Mouse (Mus musculus): ENCODE results near the gene Cab39. TPM values are rescaled to one million over a fixed set of nuclear protein-coding genes. Genes with fewer than 3 reads are reported as not detected.

Cab39 gene
- total and polyA plus RNA-seq, 3 experiments, result 90.2 to 239 (median 111) TPM

GRCm38 (mm10) chr1:85895391-85895837, 102.2 kb downstream of the Cab39 start (continued):
- TF ChIP-seq ZNF384 (IDR thresholded peaks at IDR 0.05; ENCODE audit: low read depth, low read length) (no peak), ELF1 (IDR thresholded peaks at IDR 0.05; ENCODE audit: low read depth, low read length) (peak; percentile 67), TBP (conservative IDR thresholded peaks at IDR 0.05; ENCODE audit: low read depth, low read length) (peak; percentile 45; the same call in 1 of the 2 replicates)

- dilution Hi-C loops (cut with MboI; ENCODE audit: extremely low pct_ligation_motif_present, extremely low pct_unique_long_range_greater_than_20kb, low sequenced_read_pairs) (no loop called here), in situ Hi-C loops (cut with MboI; ENCODE audit: low pct_ligation_motif_present, low pct_unique_long_range_greater_than_20kb, low sequenced_read_pairs) (no loop called here)
- DNase-seq (ENCODE audit: extremely low read depth), result no peak
- H3K9me3 ChIP-seq (replicated peaks; ENCODE audit: low read length), result peaks cover 3% of the 10 kb centered on the region
- peaks cover 18 to 51% of the 10 kb centered on the region in 2 experiments for H3K4me1 ChIP-seq (ENCODE audit: control insufficient read depth in 1 of 2, insufficient read depth in 2 of 2)
- peaks cover 0 to 13% of the 10 kb centered on the region in 2 experiments for H3K36me3 ChIP-seq (replicated peaks in 1 of 2; ENCODE audit: control insufficient read depth in 1 of 2, insufficient read depth in 1 of 2, low read length in 1 of 2)
- H3K9ac ChIP-seq (ENCODE audit: insufficient read depth, low read depth), result peak overlapping the region; percentile 86
- H3K79me2 ChIP-seq (replicated peaks; ENCODE audit: control insufficient read depth, extremely low read depth, insufficient read depth, poor library complexity, severe bottlenecking), result peaks cover 45% of the 10 kb centered on the region
- H3K4me3 ChIP-seq (replicated peaks in 1 of 3; ENCODE audit: low read depth in 2 of 3, low read length in 2 of 3, poor library complexity in 1 of 3), result peak overlapping the region; percentile 67 to 86 (median 83)
- H3K4me2 ChIP-seq (ENCODE audit: insufficient read depth, low read depth, poor library complexity, severe bottlenecking), result peak overlapping the region; percentile 93
- H3K27ac ChIP-seq (ENCODE audit: insufficient read depth, low read depth), result peak overlapping the region; percentile 92
- TF ChIP-seq USF1 (IDR thresholded peaks at IDR 0.05; ENCODE audit: low read depth, low read length) (no peak), EP300 (IDR thresholded peaks at IDR 0.05; ENCODE audit: low read length) (no peak), NRF1 (IDR thresholded peaks at IDR 0.05; ENCODE audit: low read depth, low read length) (no peak), ELF1 (IDR thresholded peaks at IDR 0.05; ENCODE audit: low read depth, low read length) (0 out of 2 replicates have a peak, but pooled peaks have one; percentile 18), MAX (IDR thresholded peaks at IDR 0.05; ENCODE audit: low read length) (0 out of 2 replicates have a peak, but pooled peaks have one; percentile 7), MYC (IDR thresholded peaks at IDR 0.05; ENCODE audit: low read depth, low read length) (no peak), ZMIZ1 (IDR thresholded peaks at IDR 0.05; ENCODE audit: low read depth, low read length) (no peak), SMC3 (IDR thresholded peaks at IDR 0.05; ENCODE audit: low read depth, low read length) (no peak), HCFC1 (IDR thresholded peaks at IDR 0.05; ENCODE audit: low read depth, low read length) (no peak), JUN (IDR thresholded peaks at IDR 0.05; ENCODE audit: insufficient read depth, low read depth, low read length) (no peak), USF2 (conservative IDR thresholded peaks at IDR 0.05; ENCODE audit: low read depth, low read length) (no peak), UBTF (IDR thresholded peaks at IDR 0.05; ENCODE audit: low read depth, low read length) (0 out of 2 replicates have a peak, but pooled peaks have one; percentile 55), ETS1 (conservative IDR thresholded peaks at IDR 0.05; ENCODE audit: low read depth, low read length) (no peak), PAX5 (IDR thresholded peaks at IDR 0.05; ENCODE audit: low read length) (no peak), CHD1 (IDR thresholded peaks at IDR 0.05; ENCODE audit: low read depth, low read length) (0 out of 2 replicates have a peak, but pooled peaks have one; percentile 57), KAT2A (IDR thresholded peaks at IDR 0.05; ENCODE audit: insufficient replicate concordance, low read length) (no peak), POLR2AphosphoS2 (IDR thresholded peaks at IDR 0.05; ENCODE audit: low read depth, low read length) (no peak), GABPA (IDR thresholded peaks at IDR 0.05; ENCODE audit: insufficient replicate concordance, low read depth, low read length) (no peak), ZKSCAN1 (IDR thresholded peaks at IDR 0.05; ENCODE audit: borderline replicate concordance, low read depth, low read length) (peak; percentile 84), IRF4 (IDR thresholded peaks at IDR 0.05; ENCODE audit: low read depth, low read length) (0 out of 2 replicates have a peak, but pooled peaks have one; percentile 20)
- H3K27me3 ChIP-seq (replicated peaks), result no peaks in the 10 kb centered on the region
Measured at GRCm38 (mm10) chr1:85896110-85896509, 102.9 kb downstream of the Cab39 start.
